Mouse (Mus musculus): Measurements from ENCODE around the gene Cdon.

DNA sequence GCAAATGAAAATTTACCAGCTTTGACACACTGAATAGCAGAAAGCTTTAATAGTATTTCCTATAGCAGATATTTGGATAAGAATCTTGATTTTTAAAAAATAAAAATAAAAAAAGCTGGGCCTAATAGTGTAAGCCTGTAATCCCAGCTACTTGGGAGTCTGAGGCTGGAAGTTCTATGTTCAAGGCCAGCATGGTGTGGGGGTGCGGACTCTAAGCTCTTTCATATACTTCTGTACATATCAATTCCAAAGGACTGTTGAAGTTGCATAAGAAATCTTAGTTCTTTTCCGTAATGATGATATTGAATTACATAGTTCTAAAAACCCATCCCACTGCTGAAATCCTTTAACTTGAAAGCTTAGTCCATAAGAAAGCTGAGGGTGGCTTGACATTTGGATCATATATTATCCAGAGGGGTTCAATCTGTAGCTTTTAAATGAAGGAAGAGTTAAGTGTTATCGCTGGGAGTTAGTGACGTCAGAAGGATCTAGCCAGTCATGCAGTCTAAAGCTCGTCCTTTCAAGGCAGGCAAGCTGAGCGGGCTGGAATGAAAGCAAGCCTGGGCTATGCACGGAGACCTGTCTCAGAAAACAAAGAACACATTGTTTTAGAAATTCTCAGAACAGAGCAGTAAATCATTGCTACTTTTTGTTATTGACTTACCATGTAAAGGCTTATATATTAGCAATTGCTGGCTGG is 72.3 kb downstream of the Cdon start:
- no peak for TF ChIP-seq POLR2A (IDR thresholded peaks at IDR 0.05; ENCODE audit: insufficient read length, low read depth)
- no peak for TF ChIP-seq TCF12 (IDR thresholded peaks at IDR 0.05; ENCODE audit: insufficient read depth, poor library complexity, severe bottlenecking)
- TF ChIP-seq SRF (IDR thresholded peaks at IDR 0.05; ENCODE audit: control insufficient read depth, insufficient read length, low read depth), result no peak
- no peak for TF ChIP-seq REST (IDR thresholded peaks at IDR 0.05; ENCODE audit: insufficient read depth, insufficient read length)
